Mouse (Mus musculus): ENCODE results near the gene Ifnk.

Ifnk gene

GRCm38 (mm10) chr4:35140317-35140716 lies 11.5 kb upstream of the Ifnk start:
- DNase-seq: no peak

- DNase-seq: no peak
Measured at GRCm38 (mm10) chr4:35143472-35144102, 8.3 kb upstream of the Ifnk start.

- DNase-seq: no peak
Measured at GRCm38 (mm10) chr4:35145726-35146125, 6.1 kb upstream of the Ifnk start.

GRCm38 (mm10) chr4:35146597-35146996 lies 5.3 kb upstream of the Ifnk start:
- no peak for DNase-seq

- no peak for DNase-seq
Measured at GRCm38 (mm10) chr4:35148326-35148725, 3.5 kb upstream of the Ifnk start.

GRCm38 (mm10) chr4:35150706-35151105 lies 1.1 kb upstream of the Ifnk start:
- DNase-seq: no peak

- peak; percentile 19 to 68 for DNase-seq
Measured at GRCm38 (mm10) chr4:35154051-35154450, 2.2 kb downstream of the Ifnk start.

GRCm38 (mm10) chr4:35155132-35155922 lies 3.5 kb downstream of the Ifnk start:
- DNase-seq: peak; percentile 91 to 93

GRCm38 (mm10) chr4:35156149-35156611 lies 4.3 kb downstream of the Ifnk start:
- DNase-seq: peak; percentile 82 to 90

GRCm38 (mm10) chr4:35156751-35157611 lies 5.1 kb downstream of the Ifnk start, which contains the start of gene Mob3b:
Mob3b (minus strand) TSS chr4:35157484.
- DNase-seq: peak; percentile 93

GRCm38 (mm10) chr4:35157815-35158214 lies 6.0 kb downstream of the Ifnk start:
- no peak for DNase-seq

GRCm38 (mm10) chr4:35165275-35165674 lies 13.4 kb downstream of the Ifnk start:
- DNase-seq: no peak

- no peak for DNase-seq
Measured at GRCm38 (mm10) chr4:35165947-35166346, 14.1 kb downstream of the Ifnk start.

- no peak for DNase-seq
Measured at GRCm38 (mm10) chr4:35167855-35168254, 16.0 kb downstream of the Ifnk start.

- DNase-seq: no peak
Measured at GRCm38 (mm10) chr4:35169571-35170125, 17.8 kb downstream of the Ifnk start.

GRCm38 (mm10) chr4:35172471-35172870 lies 20.6 kb downstream of the Ifnk start:
- DNase-seq: no peak

- no peak for DNase-seq
Measured at GRCm38 (mm10) chr4:35173551-35173950, 21.7 kb downstream of the Ifnk start.

GRCm38 (mm10) chr4:35175566-35175965 lies 23.7 kb downstream of the Ifnk start:
- peak in 1 of 2 experiments; percentile 23 for DNase-seq

GRCm38 (mm10) chr4:35177926-35178645 lies 26.2 kb downstream of the Ifnk start:
- no peak for DNase-seq

GRCm38 (mm10) chr4:35187617-35188326 lies 35.9 kb downstream of the Ifnk start:
- no peak for DNase-seq

- no peak for DNase-seq
Measured at GRCm38 (mm10) chr4:35189794-35190193, 37.9 kb downstream of the Ifnk start.

Data from kidney, postnatal 25 days (tissue).